Mouse (Mus musculus) CH12.LX (cell line): ENCODE results near the gene Gm12185.

Experiments used
- BHLHE40 ChIP-seq: IDR thresholded peaks from 2 replicates; pipeline ENCODE4 v1.6.1; 2011; ENCODE audit warnings: mild to moderate bottlenecking, low read depth, low read length, improper control_type of control experiment
- CHD1 ChIP-seq: IDR thresholded peaks from 2 replicates; pipeline ENCODE4 v1.6.1; 2012; ENCODE audit warnings: low read depth, low read length, improper control_type of control experiment, inconsistent platforms
- CTCF ChIP-seq, 2 experiments: IDR thresholded peaks in 1 of 2; conservative IDR thresholded peaks in 1 of 2; 2 replicates each; pipeline ENCODE4 v1.5.1; 2011 to 2012; ENCODE audit warnings: low read depth in 2 of 2, low read length in 2 of 2, improper control_type of control experiment in 1 of 2, inconsistent platforms in 1 of 2, mild to moderate bottlenecking in 1 of 2, moderate library complexity in 1 of 2
- HCFC1 ChIP-seq: IDR thresholded peaks from 2 replicates; pipeline ENCODE4 v1.6.1; 2012; ENCODE audit warnings: low read depth, mild to moderate bottlenecking, inconsistent platforms, low read length, improper control_type of control experiment
- JUND ChIP-seq: conservative IDR thresholded peaks from 2 replicates; pipeline ENCODE4 v1.6.1; 2011; ENCODE audit warnings: low read depth, low read length, improper control_type of control experiment
- KAT2A ChIP-seq: IDR thresholded peaks from 2 replicates; pipeline ENCODE4 v1.6.1; 2012; ENCODE audit warnings: low read length, improper control_type of control experiment, inconsistent platforms; ENCODE audit not compliant: insufficient replicate concordance
- NRF1 ChIP-seq: IDR thresholded peaks from 2 replicates; pipeline ENCODE4 v1.6.1; 2014; ENCODE audit warnings: low read depth, mild to moderate bottlenecking, inconsistent platforms, low read length, improper control_type of control experiment, moderate library complexity
- POLR2A ChIP-seq: IDR thresholded peaks from 2 replicates; pipeline ENCODE4 v1.6.1; 2011; ENCODE audit warnings: low read depth, mild to moderate bottlenecking, improper control_type of control experiment, low read length
- USF1 ChIP-seq: IDR thresholded peaks from 2 replicates; pipeline ENCODE4 v1.6.1; 2014; ENCODE audit warnings: low read depth, mild to moderate bottlenecking, inconsistent platforms, low read length, improper control_type of control experiment
- ZC3H11A ChIP-seq: IDR thresholded peaks from 2 replicates; pipeline ENCODE4 v1.6.1; 2012; ENCODE audit warnings: low read depth, mild to moderate bottlenecking, inconsistent platforms, low read length, improper control_type of control experiment
- ZMIZ1 ChIP-seq: IDR thresholded peaks from 2 replicates; pipeline ENCODE4 v1.6.1; 2012; ENCODE audit warnings: low read depth, mild to moderate bottlenecking, inconsistent platforms, low read length, improper control_type of control experiment

DNA sequence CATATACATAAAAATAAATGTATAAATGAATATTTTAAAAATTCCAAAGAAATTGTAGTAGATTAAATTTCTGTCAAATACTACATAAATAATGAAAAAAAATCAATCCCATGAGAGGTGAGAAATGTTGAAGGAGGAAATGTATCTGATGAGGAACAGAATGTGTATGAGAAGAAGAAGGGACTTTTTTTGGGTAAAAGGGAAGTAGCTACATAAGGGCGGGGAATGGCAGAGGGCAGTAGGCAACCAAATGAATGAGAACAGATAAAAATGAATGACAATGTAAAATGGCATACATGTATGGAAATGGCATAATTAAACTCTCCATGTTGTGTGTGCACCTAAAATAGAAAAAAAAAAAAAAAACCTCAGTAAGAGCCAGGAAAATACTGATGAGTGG lies 78.4 kb downstream of the Gm12185 start:
- no peak for TF ChIP-seq NRF1
- TF ChIP-seq CTCF (conservative IDR thresholded peaks at IDR 0.05 in 1 of 2, IDR thresholded peaks at IDR 0.05 in 1 of 2; ENCODE audit: low read depth in 2 of 2, low read length in 2 of 2) = no peak
- TF ChIP-seq JUND = no peak
- no peak for TF ChIP-seq CHD1
- TF ChIP-seq BHLHE40 = no peak
- no peak for TF ChIP-seq KAT2A
- TF ChIP-seq ZMIZ1 = no peak
- no peak for TF ChIP-seq USF1
- TF ChIP-seq POLR2A = no peak
- no peak for TF ChIP-seq HCFC1
- TF ChIP-seq ZC3H11A = no peak
